Mouse (Mus musculus): ENCODE measurements around the gene Ubl5. TPM values are rescaled to one million over a fixed set of nuclear protein-coding genes. Genes with fewer than 3 reads are reported as not detected.

Gene Ubl5
- polyA plus RNA-seq, 1 experiment from 2014 or later, result 578 TPM

GRCm38 (mm10) chr9:20639486-20639885 lies 3.2 kb upstream of the Ubl5 start:
- H3K9me3 ChIP-seq (ENCODE audit: control insufficient read depth), result no peaks in the 10 kb centered on the region
- TF ChIP-seq CTCF (IDR thresholded peaks at IDR 0.05; ENCODE audit: low read depth), result no peak
- H3K27ac ChIP-seq (ENCODE audit: low read depth, low read length), result no peak overlapping the region
- H3K36me3 ChIP-seq (ENCODE audit: control insufficient read depth, insufficient read depth), result peaks cover 13% of the 10 kb centered on the region
- WGBS, result 87% methylated on average over 4 of the region's 4 CpGs
- no peak for ATAC-seq
- H3K9ac ChIP-seq (ENCODE audit: low read depth, low read length), result no peak overlapping the region
- no peak overlapping the region for H3K4me2 ChIP-seq (replicated peaks; ENCODE audit: low read depth)
- no peak overlapping the region for H3K4me3 ChIP-seq (ENCODE audit: low read depth, low read length)
- H3K27me3 ChIP-seq (replicated peaks; ENCODE audit: control insufficient read depth, insufficient read depth, low read length), result no peaks in the 10 kb centered on the region
- no peaks in the 10 kb centered on the region for H3K4me1 ChIP-seq (replicated peaks; ENCODE audit: control insufficient read depth, insufficient read depth, low read length)

- Histone ChIP-seq H3K9ac (ENCODE audit: low read depth, low read length) (peak overlapping the region; percentile 87), H3K27me3 (replicated peaks; ENCODE audit: control insufficient read depth, insufficient read depth, low read length) (no peaks in the 10 kb centered on the region), H3K9me3 (ENCODE audit: control insufficient read depth) (no peaks in the 10 kb centered on the region), H3K4me1 (replicated peaks; ENCODE audit: control insufficient read depth, insufficient read depth, low read length) (no peaks in the 10 kb centered on the region), H3K36me3 (ENCODE audit: control insufficient read depth, insufficient read depth) (peaks cover 15% of the 10 kb centered on the region), H3K4me2 (replicated peaks; ENCODE audit: low read depth) (peak overlapping the region; percentile 97), H3K27ac (ENCODE audit: low read depth, low read length) (peak overlapping the region; percentile 69; the same call in 1 of the 2 replicates), H3K4me3 (ENCODE audit: low read depth, low read length) (peak overlapping the region; percentile 96)
- WGBS, result 8% methylated on average over 6 of the region's 6 CpGs
- no peak for ATAC-seq
- TF ChIP-seq CTCF (IDR thresholded peaks at IDR 0.05; ENCODE audit: low read depth), result no peak
Observed at GRCm38 (mm10) chr9:20641501-20641900, 1.2 kb upstream of the Ubl5 start.

DNA sequence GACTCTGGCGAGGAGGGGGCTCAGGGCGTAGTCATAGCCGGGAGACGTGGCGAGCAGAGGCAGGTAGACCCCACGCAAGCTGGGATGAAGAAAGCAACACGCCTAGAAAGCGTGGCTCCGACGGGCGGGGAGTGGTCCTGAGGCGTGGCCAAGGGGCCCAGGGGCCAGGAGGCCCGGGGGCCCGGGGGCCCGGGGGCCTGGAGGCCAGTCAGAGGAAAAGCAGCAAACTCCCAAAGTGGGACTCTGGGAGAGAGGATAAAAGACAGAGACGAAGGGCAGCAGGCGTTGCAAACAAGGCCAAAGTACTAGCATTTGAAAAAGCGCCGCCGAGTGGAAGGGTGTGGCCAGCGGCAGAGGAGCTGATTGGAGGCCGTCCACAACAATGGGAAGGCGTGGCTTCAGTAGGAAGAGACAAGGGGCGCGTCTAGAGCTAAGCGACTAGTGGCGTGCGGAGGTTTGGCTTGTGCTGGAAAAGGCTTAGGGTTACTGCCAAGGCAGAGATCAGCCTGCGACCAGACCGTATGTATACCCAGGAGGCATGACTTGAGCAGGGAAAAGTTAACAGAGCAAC lies 303 bp downstream of the Ubl5 start:
- WGBS, result under 1% methylated on average over 30 of the region's 30 CpGs

DNA sequence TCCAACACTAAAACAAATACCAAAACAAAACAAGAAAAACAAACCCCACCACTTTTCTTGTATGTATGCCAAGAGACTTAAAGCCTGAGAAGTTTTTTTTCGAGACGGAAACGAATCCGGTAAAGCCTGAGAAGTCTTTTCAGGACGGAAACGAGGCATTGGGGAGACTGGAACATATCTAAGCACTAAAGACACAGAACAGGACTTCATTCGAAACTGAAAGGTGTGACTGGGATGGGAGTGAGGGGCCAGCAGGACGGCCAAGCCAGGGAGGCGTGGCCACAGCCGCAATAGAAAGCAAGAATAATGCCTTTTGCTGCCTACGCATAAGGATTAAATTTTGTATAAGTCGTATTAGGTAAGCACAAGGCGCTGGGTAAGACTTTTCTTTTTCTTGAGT lies 1.1 kb downstream of the Ubl5 start:
- peak overlapping the region; percentile 96 for H3K4me3 ChIP-seq (ENCODE audit: low read depth, low read length)
- H3K9ac ChIP-seq (ENCODE audit: low read depth, low read length), result peak overlapping the region; percentile 87
- no peak for TF ChIP-seq CTCF (IDR thresholded peaks at IDR 0.05; ENCODE audit: low read depth)
- H3K27ac ChIP-seq (ENCODE audit: low read depth, low read length), result peak overlapping the region; percentile 91
- no peaks in the 10 kb centered on the region for H3K27me3 ChIP-seq (replicated peaks; ENCODE audit: control insufficient read depth, insufficient read depth, low read length)
- H3K4me1 ChIP-seq (replicated peaks; ENCODE audit: control insufficient read depth, insufficient read depth, low read length), result no peaks in the 10 kb centered on the region
- H3K9me3 ChIP-seq (ENCODE audit: control insufficient read depth), result no peaks in the 10 kb centered on the region
- no peak for ATAC-seq
- H3K36me3 ChIP-seq (ENCODE audit: control insufficient read depth, insufficient read depth), result peaks cover 15% of the 10 kb centered on the region
- peak overlapping the region; percentile 97 for H3K4me2 ChIP-seq (replicated peaks; ENCODE audit: low read depth)
- 4% methylated on average over 13 of the region's 13 CpGs for WGBS

More for the DNA sequence above, 303 bp downstream of the Ubl5 start:
- H3K27me3 ChIP-seq (replicated peaks; ENCODE audit: control insufficient read depth, insufficient read depth, low read length), result no peaks in the 10 kb centered on the region
- peak overlapping the region; percentile 96 for H3K4me3 ChIP-seq (ENCODE audit: low read depth, low read length)
- peak overlapping the region; percentile 97 for H3K4me2 ChIP-seq (replicated peaks; ENCODE audit: low read depth)
- peak overlapping the region; percentile 87 for H3K9ac ChIP-seq (ENCODE audit: low read depth, low read length)
- peak overlapping the region; percentile 91 for H3K27ac ChIP-seq (ENCODE audit: low read depth, low read length)
- TF ChIP-seq CTCF (IDR thresholded peaks at IDR 0.05; ENCODE audit: low read depth), result peak; percentile 36; the same call in 1 of the 2 replicates
- ATAC-seq, result peak; percentile 87
- peaks cover 23% of the 10 kb centered on the region for H3K36me3 ChIP-seq (ENCODE audit: control insufficient read depth, insufficient read depth)
- H3K9me3 ChIP-seq (ENCODE audit: control insufficient read depth), result no peaks in the 10 kb centered on the region
- no peaks in the 10 kb centered on the region for H3K4me1 ChIP-seq (replicated peaks; ENCODE audit: control insufficient read depth, insufficient read depth, low read length)

DNA sequence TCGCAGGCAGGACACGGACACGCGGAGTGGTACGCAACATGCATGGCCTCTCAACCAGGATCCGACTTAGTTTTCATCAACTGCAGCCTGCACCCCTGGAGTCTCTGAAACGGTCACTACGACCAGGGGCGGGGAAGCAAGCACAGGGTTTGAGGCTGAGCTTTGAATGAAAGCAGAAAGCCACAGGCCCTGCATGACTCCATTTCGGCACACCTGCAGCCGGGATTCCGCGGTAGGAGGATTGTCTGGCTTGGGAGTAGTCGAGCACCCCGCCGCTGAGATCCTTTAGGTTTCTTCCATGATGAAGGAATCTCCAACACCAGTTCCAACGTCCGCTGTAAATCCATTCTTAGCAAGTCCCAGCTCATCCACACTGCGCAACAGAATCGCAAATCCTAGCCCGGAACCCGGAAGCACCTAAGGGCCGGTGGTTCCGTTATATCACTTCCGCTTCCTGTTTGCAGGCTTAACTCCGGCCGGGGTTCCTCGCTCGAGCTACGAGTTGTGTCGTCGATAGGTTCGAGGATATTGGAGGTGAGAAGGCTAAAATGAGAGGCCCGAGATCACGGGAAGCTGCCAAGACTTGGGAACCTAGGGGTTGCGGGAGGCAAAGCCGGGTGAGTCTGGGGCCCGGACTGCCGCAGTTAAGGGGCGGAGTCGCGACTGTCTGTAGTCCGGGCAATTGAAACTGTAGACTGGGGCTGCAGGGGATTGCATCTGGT lies 1.8 kb downstream of the Ubl5 start, which contains the start of gene Fbxl12:
Fbxl12 (minus strand) TSS at position 408 of the 722 bp plus-strand sequence.
- peak; percentile 49 for ATAC-seq
- under 1% methylated on average over 43 of the region's 43 CpGs for WGBS
- no peak for TF ChIP-seq CTCF (IDR thresholded peaks at IDR 0.05; ENCODE audit: low read depth)
- no peaks in the 10 kb centered on the region for H3K27me3 ChIP-seq (replicated peaks; ENCODE audit: control insufficient read depth, insufficient read depth, low read length)
- no peaks in the 10 kb centered on the region for H3K4me1 ChIP-seq (replicated peaks; ENCODE audit: control insufficient read depth, insufficient read depth, low read length)
- H3K27ac ChIP-seq (ENCODE audit: low read depth, low read length), result peak within 1 kb of the TSS; percentile 91
- no peaks in the 10 kb centered on the region for H3K9me3 ChIP-seq (ENCODE audit: control insufficient read depth)
- H3K9ac ChIP-seq (ENCODE audit: low read depth, low read length), result peak within 1 kb of the TSS; percentile 87
- H3K4me2 ChIP-seq (replicated peaks; ENCODE audit: low read depth), result peak within 1 kb of the TSS; percentile 97
- H3K4me3 ChIP-seq (ENCODE audit: low read depth, low read length), result peak within 1 kb of the TSS; percentile 96
- H3K36me3 ChIP-seq (ENCODE audit: control insufficient read depth, insufficient read depth), result peaks cover 15% of the 10 kb centered on the region

DNA sequence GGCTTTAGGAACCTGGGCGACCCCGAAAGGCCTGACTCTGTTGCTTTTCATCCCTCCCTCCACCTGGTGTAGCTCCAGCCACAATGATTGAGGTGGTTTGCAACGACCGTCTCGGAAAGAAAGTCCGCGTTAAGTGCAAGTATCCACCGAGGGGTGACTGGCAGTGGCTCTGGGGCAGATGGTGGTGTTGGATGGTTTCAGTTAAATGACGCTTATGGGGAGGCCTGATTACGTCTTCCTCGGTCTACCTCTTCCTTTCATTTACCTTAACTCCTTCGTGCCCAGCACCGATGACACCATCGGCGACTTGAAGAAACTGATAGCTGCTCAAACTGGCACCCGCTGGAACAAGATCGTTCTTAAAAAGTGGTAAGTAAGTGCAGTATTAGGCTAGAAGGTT lies 2.4 kb downstream of the Ubl5 start:
- no peak for ATAC-seq
- TF ChIP-seq CTCF (IDR thresholded peaks at IDR 0.05; ENCODE audit: low read depth), result no peak
- H3K27ac ChIP-seq (ENCODE audit: low read depth, low read length), result peak overlapping the region; percentile 91
- peak overlapping the region; percentile 97 for H3K4me2 ChIP-seq (replicated peaks; ENCODE audit: low read depth)
- no peaks in the 10 kb centered on the region for H3K27me3 ChIP-seq (replicated peaks; ENCODE audit: control insufficient read depth, insufficient read depth, low read length)
- H3K4me3 ChIP-seq (ENCODE audit: low read depth, low read length), result peak overlapping the region; percentile 96
- H3K36me3 ChIP-seq (ENCODE audit: control insufficient read depth, insufficient read depth), result peaks cover 15% of the 10 kb centered on the region
- peak overlapping the region; percentile 87 for H3K9ac ChIP-seq (ENCODE audit: low read depth, low read length)
- 4% methylated on average over 17 of the region's 17 CpGs for WGBS
- H3K9me3 ChIP-seq (ENCODE audit: control insufficient read depth), result no peaks in the 10 kb centered on the region
- H3K4me1 ChIP-seq (replicated peaks; ENCODE audit: control insufficient read depth, insufficient read depth, low read length), result no peaks in the 10 kb centered on the region

Data from intestine, postnatal 0 days (tissue).